In the genomic region with DNA sequence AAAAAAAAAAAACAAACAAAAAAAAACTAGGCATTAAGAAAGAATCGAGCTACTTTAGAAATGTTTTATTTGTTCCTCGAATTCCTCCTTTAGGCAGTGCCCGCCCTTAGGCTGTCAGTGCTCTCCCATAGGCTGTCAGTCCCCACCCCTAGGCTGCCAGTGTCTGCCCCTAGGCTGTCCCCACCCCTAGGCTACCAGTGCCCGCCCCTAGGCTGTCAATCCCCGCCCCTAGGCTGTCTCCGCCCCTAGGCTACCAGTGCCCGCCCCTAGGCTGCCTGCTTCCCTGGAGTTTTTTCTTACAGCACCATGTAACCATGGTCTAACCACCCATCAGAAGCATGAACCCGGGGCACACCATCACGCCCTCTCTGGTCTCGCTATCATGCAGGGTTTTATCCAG, we compare ENCODE assay signal across 9 mouse cellular contexts.
DNase-seq lines count a peak whose midpoint lies in the region; ATAC-seq and TF ChIP-seq lines count a peak whose summit lies in the region.
"Had no signal": no experiment of that assay in that cellular context is flagged by ENCODE, and none has a peak within 500 bp of the region (broad histone marks: within the 10 kb centered on the region; RNA-seq: fewer than 3 reads in every experiment).

No protein-coding gene starts in this region.

- no peak overlapping the region for H3K4me2 ChIP-seq in limb, embryonic 15.5 days

- TF ChIP-seq POLR2A in testis, adult 2 months (IDR thresholded peaks at IDR 0.05; ENCODE audit: control insufficient read depth, low read depth, low read length): no peak

- H3K27me3 ChIP-seq in heart, embryonic 10.5 days (ENCODE audit: insufficient read depth, poor library complexity, severe bottlenecking): peaks cover 8% of the 10 kb centered on the region; the same call in 1 of the 2 replicates
- no peaks in the 10 kb centered on the region for H3K27me3 ChIP-seq in testis, adult 2 months (ENCODE audit: control insufficient read depth, insufficient read depth, low read length)
- no peaks in the 10 kb centered on the region for H3K27me3 ChIP-seq in limb, embryonic 15.5 days

- no peaks in the 10 kb centered on the region for H3K36me3 ChIP-seq in heart, embryonic 10.5 days
- H3K36me3 ChIP-seq in testis, adult 2 months (ENCODE audit: control insufficient read depth, insufficient read depth, low read length): no peaks in the 10 kb centered on the region
- no peaks in the 10 kb centered on the region for H3K36me3 ChIP-seq in limb, embryonic 15.5 days

- DNase-seq in heart, embryonic 10.5 days (ENCODE audit: low spot score): peak; percentile 87
- DNase-seq in heart, postnatal 36 days: no peak
- DNase-seq in testis, postnatal 10 days (ENCODE audit: low spot score): no peak
- DNase-seq in yolk sac, embryonic 10.5 days (ENCODE audit: low spot score): peak; percentile 53
- DNase-seq in gastrocnemius, adult 2 months: no peak
- DNase-seq in thymus, postnatal 25 days: no peak
- DNase-seq: cerebellum, adult 2 months had no signal

- peak; percentile 40; the same call in 1 of the 2 replicates for ATAC-seq in limb, embryonic 15.5 days (ENCODE audit: insufficient number of reproducible peaks, low FRiP score, low TSS enrichment, low read depth)

- no peak overlapping the region for H3K27ac ChIP-seq in heart, embryonic 10.5 days
- H3K27ac ChIP-seq in testis, adult 2 months (ENCODE audit: control insufficient read depth, insufficient read depth, low read depth, low read length): no peak overlapping the region
- H3K27ac ChIP-seq in limb, embryonic 15.5 days: no peak overlapping the region
- no peak overlapping the region for H3K27ac ChIP-seq in gastrocnemius, adult 2 months

- no peaks in the 10 kb centered on the region for H3K4me1 ChIP-seq in heart, embryonic 10.5 days
- H3K4me1 ChIP-seq in testis, adult 2 months (ENCODE audit: control insufficient read depth, insufficient read depth, low read length): peaks cover 6% of the 10 kb centered on the region
- no peaks in the 10 kb centered on the region for H3K4me1 ChIP-seq in limb, embryonic 15.5 days

- intact Hi-C loops in heart, postnatal 36 days (cut with DNase I): no loop called here
- intact Hi-C loops in gastrocnemius, adult 2 months (cut with DNase I): no loop called here

- 27% methylated on average over 10 of the region's 10 CpGs for WGBS in heart, embryonic 10.5 days
- 31% methylated on average over 10 of the region's 10 CpGs for WGBS in limb, embryonic 15.5 days

- H3K4me3 ChIP-seq in heart, embryonic 10.5 days: no peak overlapping the region
- peak overlapping the region; percentile 32 for H3K4me3 ChIP-seq in testis, adult 2 months (ENCODE audit: control insufficient read depth, low read depth, low read length)
- no peak overlapping the region for H3K4me3 ChIP-seq in limb, embryonic 15.5 days
- H3K4me3 ChIP-seq in gastrocnemius, adult 2 months: no peak overlapping the region

- no peak overlapping the region for H3K9ac ChIP-seq in limb, embryonic 15.5 days

- TF ChIP-seq CTCF in testis, adult 2 months (IDR thresholded peaks at IDR 0.05; ENCODE audit: control insufficient read depth, insufficient read depth, insufficient replicate concordance, low read depth, low read length): no peak
- TF ChIP-seq CTCF in gastrocnemius, adult 2 months (IDR thresholded peaks at IDR 0.05): no peak

- no peaks in the 10 kb centered on the region for H3K9me3 ChIP-seq in heart, embryonic 10.5 days
- H3K9me3 ChIP-seq in limb, embryonic 15.5 days: no peaks in the 10 kb centered on the region

Comparison
In these comparisons a context has a peak if more than half of its experiments do, and no peak if none do; other contexts are left out.
1. DNase-seq: peak in heart, embryonic 10.5 days (single experiment) and yolk sac, embryonic 10.5 days (single experiment); none in heart, postnatal 36 days (0 of 2), testis, postnatal 10 days (single experiment), gastrocnemius, adult 2 months (single experiment) and thymus, postnatal 25 days (single experiment).